Mouse (Mus musculus) embryonic facial prominence, embryonic 11.5 days (tissue): ENCODE data around the gene Hoxa4. TPM values are rescaled to one million over a fixed set of nuclear protein-coding genes. Genes with fewer than 3 reads are reported as not detected.

Source experiments
- ATAC-seq: fragments of 200-750 bp; cut with Nextera tagmentation; replicated peaks from 2 replicates; pipeline ENCODE4 v1.8.0; 2017; ENCODE audit warnings: low read depth; ENCODE audit not compliant: insufficient number of reproducible peaks, low FRiP score, low TSS enrichment
- DNase-seq: peaks from one replicate; pipeline ENCODE4 v3.0.0-alpha.2; 2015; ENCODE audit warnings: low spot score
- H3K27ac ChIP-seq: fragments of 300-500 bp; sonication (generic); replicated peaks from 2 replicates; pipeline ENCODE4 v1.5.1; 2014; ENCODE audit warnings: mild to moderate bottlenecking, low read depth, low read length, control low read depth
- H3K27me3 ChIP-seq: fragments of 300-500 bp; sonication (generic); 2 replicates; pipeline ENCODE4 v1.6.1; 2014; ENCODE audit warnings: mild to moderate bottlenecking, low read length, moderate library complexity, mixed read lengths; ENCODE audit not compliant: control insufficient read depth, insufficient read depth
- H3K36me3 ChIP-seq: fragments of 300-500 bp; sonication (generic); replicated peaks from 2 replicates; pipeline ENCODE4 v1.6.1; 2014; ENCODE audit warnings: low read depth, mild to moderate bottlenecking, low read length, moderate library complexity, mixed read lengths; ENCODE audit not compliant: control insufficient read depth, insufficient read depth
- H3K4me1 ChIP-seq: fragments of 300-500 bp; sonication (generic); 2 replicates; pipeline ENCODE4 v1.6.1; 2014; ENCODE audit warnings: low read length, mixed read lengths; ENCODE audit not compliant: control insufficient read depth, insufficient read depth
- H3K4me2 ChIP-seq: fragments of 300-500 bp; sonication (generic); 2 replicates; pipeline ENCODE4 v1.6.1; 2014; ENCODE audit warnings: low read depth, mild to moderate bottlenecking, control low read depth, low read length, moderate library complexity
- H3K4me3 ChIP-seq: fragments of 300-500 bp; sonication (generic); 2 replicates; pipeline ENCODE4 v1.5.1; 2014; ENCODE audit warnings: low read depth, low read length, control low read depth
- H3K9ac ChIP-seq: fragments of 300-500 bp; sonication (generic); replicated peaks from 2 replicates; pipeline ENCODE4 v1.6.1; 2014; ENCODE audit warnings: mild to moderate bottlenecking, control low read depth, low read length
- H3K9me3 ChIP-seq: fragments of 300-500 bp; sonication (generic); replicated peaks from 2 replicates; pipeline ENCODE4 v1.6.1; 2016; ENCODE audit warnings: mild to moderate bottlenecking, low read length, inconsistent platforms, mixed read lengths; ENCODE audit not compliant: control insufficient read depth
- WGBS: fragments of 180-500 bp; shearing (Covaris S2); extraction: QIAGEN DNeasy Blood & Tissue Kit; methylation state at CpG from one replicate; pipeline ENCODE4 v1.1.7; 2014; 5-methylcytosine and 5-hydroxymethylcytosine counted together
- polyA plus RNA-seq: library from polyadenylated mRNA; unstranded; fragments of >200 nt; fragmentation: Nextera tagmentation; extraction: Ambion mirVana; gene quantifications from 2 replicates; pipeline ENCODE4 v1.2.1, GENCODE M21; 2014

Hoxa4 gene
- polyA plus RNA-seq, 1 experiment from 2014 or later = 0.34 TPM

DNA sequence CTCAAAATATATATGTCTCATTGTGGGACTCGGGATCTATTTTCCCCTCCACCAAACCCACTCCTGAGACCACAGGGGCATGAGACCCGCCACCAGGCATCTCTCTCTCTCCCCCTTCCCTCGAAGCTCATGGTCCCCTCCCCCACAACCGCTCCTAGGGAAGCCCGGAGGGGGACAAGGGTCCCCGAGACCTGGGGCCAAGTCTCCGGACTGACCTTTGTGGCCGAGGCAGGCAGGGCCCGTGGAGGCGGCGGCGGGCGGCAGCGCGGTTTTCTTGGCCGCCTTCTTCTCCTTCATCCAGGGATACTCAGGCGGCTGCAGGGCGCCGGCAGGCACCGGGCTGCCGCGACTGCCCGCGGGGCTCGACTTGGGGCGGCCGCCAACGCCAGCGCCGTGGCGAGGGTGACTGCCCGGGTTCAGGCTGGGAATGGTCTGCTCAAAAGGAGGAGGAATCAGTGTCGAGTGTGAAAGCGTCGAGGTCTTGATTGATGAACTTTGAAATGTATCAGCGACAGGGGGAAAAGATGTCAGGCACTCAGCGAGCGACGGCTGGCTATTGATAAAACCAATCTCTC, 27.4 kb downstream of the Hoxa4 start:
- peaks cover 65% of the 10 kb centered on the region for H3K27me3 ChIP-seq
- H3K36me3 ChIP-seq = no peaks in the 10 kb centered on the region
- peak overlapping the region; percentile 19 for H3K4me2 ChIP-seq
- under 1% methylated on average over 36 of the region's 39 CpGs for WGBS
- H3K27ac ChIP-seq = peak overlapping the region; percentile 76
- peak overlapping the region; percentile 62 for H3K9ac ChIP-seq
- DNase-seq = peak; percentile 23
- H3K4me3 ChIP-seq = peak overlapping the region; percentile 34
- ATAC-seq = no peak
- no peaks in the 10 kb centered on the region for H3K9me3 ChIP-seq
- H3K4me1 ChIP-seq = no peaks in the 10 kb centered on the region

DNA sequence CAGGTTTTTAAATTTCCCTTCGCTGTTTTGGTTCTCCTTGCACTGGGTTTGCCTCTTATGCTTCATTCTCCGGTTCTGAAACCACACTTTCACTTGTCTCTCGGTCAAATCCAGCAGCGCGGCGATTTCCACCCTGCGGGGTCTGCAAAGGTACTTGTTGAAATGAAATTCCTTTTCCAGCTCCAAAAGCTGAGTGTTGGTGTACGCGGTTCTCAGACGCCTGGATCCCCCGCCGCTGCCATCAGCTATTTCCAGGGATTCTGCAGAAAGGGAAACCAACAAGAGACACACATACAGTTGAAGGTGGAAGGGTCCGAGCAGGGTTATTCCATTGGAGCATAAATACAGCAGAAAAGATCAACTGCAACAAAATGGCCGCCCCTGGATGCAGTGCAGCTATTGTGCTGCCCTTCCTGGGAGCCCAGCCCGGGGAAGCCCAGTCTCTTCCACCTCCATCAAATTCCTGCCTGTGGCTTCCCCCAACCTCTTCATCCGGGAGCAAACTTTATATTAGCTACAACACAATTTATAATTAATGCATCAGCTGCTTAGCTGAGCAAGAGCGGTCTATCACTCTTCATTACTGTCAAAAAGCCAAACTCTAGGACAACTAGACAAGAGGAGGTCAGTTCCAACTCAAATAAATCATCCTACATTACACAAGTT, 28.1 kb downstream of the Hoxa4 start:
- DNase-seq (peak; percentile 42), ATAC-seq (no peak)
- Histone ChIP-seq H3K4me1 (no peaks in the 10 kb centered on the region; the same call in 1 of the 2 replicates), H3K27me3 (peaks cover 68% of the 10 kb centered on the region), H3K9ac (peak overlapping the region; percentile 62), H3K36me3 (no peaks in the 10 kb centered on the region), H3K9me3 (no peaks in the 10 kb centered on the region), H3K4me3 (peak overlapping the region; percentile 34), H3K4me2 (peak overlapping the region; percentile 32), H3K27ac (peak overlapping the region; percentile 76)
- 1% methylated on average over 17 of the region's 17 CpGs for WGBS

DNA sequence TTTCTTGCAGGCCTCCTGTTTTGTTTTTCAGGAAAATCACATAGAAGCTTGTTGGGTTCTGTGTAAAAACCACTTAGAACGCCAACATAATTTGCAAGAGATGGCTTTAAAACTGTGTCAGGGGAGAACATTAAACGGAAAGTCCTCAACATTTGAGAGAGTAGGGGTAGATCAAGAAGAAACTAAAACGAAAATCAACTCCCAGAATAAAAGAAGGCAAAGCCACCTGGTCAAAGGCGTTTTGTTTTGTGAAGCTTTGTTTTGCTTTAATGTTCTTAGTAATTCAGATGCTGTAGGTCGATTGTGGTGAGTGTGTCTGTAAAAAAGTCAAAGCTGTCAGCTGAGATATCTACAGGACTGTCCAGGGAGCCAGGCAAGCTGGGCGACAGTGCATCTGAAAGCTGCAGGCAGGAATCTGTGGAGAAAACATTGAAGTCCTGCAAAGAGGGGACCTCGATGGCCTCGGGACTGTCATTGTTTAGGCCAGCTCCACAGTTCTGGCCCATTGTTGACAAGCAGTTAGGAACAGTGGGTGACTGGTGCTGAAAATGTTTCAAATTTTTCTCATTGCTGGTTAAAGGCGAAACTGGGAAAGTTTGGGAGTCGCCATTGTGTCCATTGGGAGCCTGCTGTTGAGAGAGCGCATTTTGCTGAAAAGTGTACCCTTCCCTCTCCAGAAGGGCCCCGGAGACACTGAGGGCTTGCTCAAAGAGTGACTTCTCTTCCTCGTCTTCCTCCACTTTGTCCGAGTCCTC, 28.8 kb downstream of the Hoxa4 start:
- H3K4me1 ChIP-seq = no peaks in the 10 kb centered on the region; the same call in 1 of the 2 replicates
- H3K27me3 ChIP-seq = peaks cover 67% of the 10 kb centered on the region
- peak overlapping the region; percentile 76; the same call in 1 of the 2 replicates for H3K27ac ChIP-seq
- WGBS = 1% methylated on average over 14 of the region's 14 CpGs
- no peaks in the 10 kb centered on the region for H3K36me3 ChIP-seq
- DNase-seq (no peak), ATAC-seq (no peak)
- H3K4me2 ChIP-seq = peak overlapping the region; percentile 32
- peak overlapping the region; percentile 62 for H3K9ac ChIP-seq
- no peaks in the 10 kb centered on the region for H3K9me3 ChIP-seq
- peak overlapping the region; percentile 34 for H3K4me3 ChIP-seq

DNA sequence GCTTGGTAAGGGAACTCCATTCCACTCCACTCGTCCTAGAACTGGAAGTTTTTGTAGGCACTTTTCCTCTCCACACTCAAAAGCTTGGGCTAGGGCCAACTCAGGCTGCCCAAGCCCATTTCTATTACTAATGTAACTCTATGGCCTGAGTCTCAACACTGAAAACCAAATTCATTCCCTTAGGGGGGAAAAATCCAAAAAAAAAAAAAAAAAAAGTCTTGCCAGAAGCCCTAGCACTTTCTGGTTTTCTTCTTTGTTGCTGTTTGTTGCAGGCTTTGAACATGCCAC, 29.5 kb downstream of the Hoxa4 start:
- H3K27ac ChIP-seq = no peak overlapping the region

DNA sequence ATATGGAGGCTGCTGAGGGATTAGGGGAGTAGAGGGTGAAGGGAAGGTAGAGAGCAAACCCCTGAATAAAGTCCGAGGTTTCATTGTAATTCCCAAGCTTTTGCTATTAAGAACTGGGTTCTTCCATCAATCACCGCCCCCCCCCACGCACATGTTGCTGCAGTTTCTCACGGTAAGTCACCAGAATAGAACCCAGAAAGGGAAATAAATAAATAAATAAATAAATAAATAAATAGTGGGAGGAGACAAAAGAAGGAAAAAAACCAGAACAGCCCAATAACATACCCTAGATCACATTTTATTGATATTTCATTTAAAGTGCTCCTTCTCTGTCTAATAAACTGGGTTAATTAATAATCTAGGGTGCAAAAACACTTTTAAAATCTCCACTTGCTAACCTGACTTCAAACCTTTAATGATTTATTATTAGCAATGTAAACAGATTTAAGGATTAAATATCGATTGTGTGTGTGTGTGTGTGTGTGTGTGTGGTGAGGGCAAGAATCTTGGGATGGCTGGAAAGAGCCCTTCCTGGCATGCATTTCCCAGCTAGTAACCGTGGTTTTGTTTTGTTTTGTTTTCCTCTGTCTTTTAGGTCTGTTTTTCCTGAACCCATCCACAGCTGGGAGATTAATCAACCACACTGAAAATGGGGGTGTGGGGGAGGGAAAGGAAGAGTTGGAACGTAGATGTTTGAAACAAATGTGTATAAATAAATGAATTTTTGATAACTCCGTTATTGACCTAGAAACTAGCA, 30.0 kb downstream of the Hoxa4 start:
- Histone ChIP-seq H3K27ac (no peak overlapping the region), H3K9me3 (no peaks in the 10 kb centered on the region), H3K4me2 (peak overlapping the region; percentile 29), H3K4me1 (no peaks in the 10 kb centered on the region; the same call in 1 of the 2 replicates), H3K9ac (peak overlapping the region; percentile 43), H3K27me3 (peaks cover 70% of the 10 kb centered on the region), H3K4me3 (peak overlapping the region; percentile 13; the same call in 1 of the 2 replicates), H3K36me3 (no peaks in the 10 kb centered on the region)
- 3% methylated on average over 8 of the region's 8 CpGs for WGBS
- ATAC-seq (no peak), DNase-seq (peak; percentile 37)

More for the DNA sequence above, 29.5 kb downstream of the Hoxa4 start:
- no peak for ATAC-seq
- no peaks in the 10 kb centered on the region for H3K36me3 ChIP-seq
- H3K4me2 ChIP-seq = peak overlapping the region; percentile 29
- no peaks in the 10 kb centered on the region; the same call in 1 of the 2 replicates for H3K4me1 ChIP-seq
- H3K27me3 ChIP-seq = peaks cover 68% of the 10 kb centered on the region
- no peak for DNase-seq
- peak overlapping the region; percentile 13; the same call in 1 of the 2 replicates for H3K4me3 ChIP-seq
- peak overlapping the region; percentile 37 for H3K9ac ChIP-seq
- 8% methylated on average over 1 of the region's 1 CpGs for WGBS
- H3K9me3 ChIP-seq = no peaks in the 10 kb centered on the region

DNA sequence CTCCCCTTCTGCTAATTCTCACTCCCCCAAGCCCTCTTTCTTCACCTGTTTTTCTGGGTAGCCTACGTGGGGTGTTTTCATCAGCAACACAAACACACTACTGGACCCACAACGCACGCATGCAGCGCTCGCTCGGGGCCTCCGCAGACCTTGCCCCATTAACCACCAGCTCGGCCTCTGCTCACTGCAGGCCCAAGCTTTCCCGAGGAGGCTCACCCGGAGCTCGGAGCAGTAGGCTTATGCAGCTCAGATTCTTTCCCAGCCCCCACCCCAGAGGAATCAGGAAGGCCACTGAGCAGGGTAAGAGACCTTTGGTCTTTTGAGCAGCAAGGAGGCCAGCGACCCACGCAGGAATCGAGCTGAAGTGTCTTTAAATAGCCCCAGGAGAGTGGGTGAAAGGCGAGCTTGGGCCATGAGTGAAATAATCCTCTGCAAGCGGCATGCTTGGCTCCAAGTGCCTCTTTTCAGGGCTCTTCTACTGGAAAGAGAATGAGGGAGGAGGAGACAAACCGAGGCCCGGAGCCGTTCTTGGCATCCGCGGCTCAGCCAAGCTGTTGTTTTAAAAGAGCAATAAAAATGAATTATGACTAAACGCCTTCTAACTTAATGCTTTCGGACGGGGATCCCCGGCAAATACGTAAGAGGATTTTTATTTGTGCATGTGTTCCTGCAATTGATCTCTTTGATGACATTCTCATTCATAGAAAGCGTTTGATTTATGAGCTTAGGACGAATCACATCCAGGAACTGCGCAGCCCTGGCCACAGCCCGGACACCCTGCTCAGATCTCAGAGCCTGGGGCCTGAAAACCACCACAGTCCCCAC, 30.8 kb downstream of the Hoxa4 start:
- ATAC-seq (no peak), DNase-seq (peak; percentile 17)
- Histone ChIP-seq H3K4me1 (no peaks in the 10 kb centered on the region; the same call in 1 of the 2 replicates), H3K9me3 (no peaks in the 10 kb centered on the region), H3K27me3 (peaks cover 72% of the 10 kb centered on the region), H3K27ac (0 out of 2 replicates have a peak overlapping the region, but pooled peaks have one; percentile 39), H3K9ac (peak overlapping the region; percentile 43), H3K36me3 (no peaks in the 10 kb centered on the region), H3K4me3 (peak overlapping the region; percentile 21), H3K4me2 (peak overlapping the region; percentile 21)
- under 1% methylated on average over 30 of the region's 30 CpGs for WGBS

DNA sequence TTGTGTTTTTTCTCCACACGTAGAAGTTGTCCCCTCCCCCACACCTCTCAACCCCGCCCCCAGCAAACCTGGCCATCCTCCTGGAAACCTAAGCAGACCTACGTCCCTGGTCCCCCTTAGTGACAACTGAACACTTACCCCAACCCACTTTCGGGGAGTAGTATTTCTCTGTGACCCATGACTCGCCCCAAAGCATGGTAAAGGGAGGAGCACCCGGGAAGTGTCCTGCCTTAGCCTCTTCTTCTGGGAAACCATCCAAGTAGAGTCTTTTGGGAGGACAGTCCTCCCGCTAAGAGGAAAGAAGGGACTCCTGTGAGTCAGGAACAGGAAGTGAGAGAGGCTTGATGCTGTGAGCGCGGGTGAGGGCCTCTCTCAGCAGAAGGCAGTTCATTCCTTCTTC, 31.6 kb downstream of the Hoxa4 start:
- Histone ChIP-seq H3K36me3 (no peaks in the 10 kb centered on the region), H3K27ac (no peak overlapping the region), H3K4me1 (no peaks in the 10 kb centered on the region; the same call in 1 of the 2 replicates), H3K27me3 (peaks cover 79% of the 10 kb centered on the region), H3K9me3 (no peaks in the 10 kb centered on the region), H3K4me3 (peak overlapping the region; percentile 58), H3K9ac (peak overlapping the region; percentile 43; the same call in 1 of the 2 replicates), H3K4me2 (peak overlapping the region; percentile 99)
- DNase-seq (no peak), ATAC-seq (no peak)
- WGBS = 3% methylated on average over 8 of the region's 9 CpGs
